Mouse (Mus musculus) stomach, embryonic 14.5 days (tissue): ENCODE data around the gene Nr1h4. TPM values are rescaled to one million over a fixed set of nuclear protein-coding genes. Genes with fewer than 3 reads are reported as not detected.

ENCODE experiments used
- ATAC-seq: fragments of 200-750 bp; cut with Nextera tagmentation; 2 replicates; pipeline ENCODE4 v1.8.0; 2017; ENCODE audit warnings: low read depth, moderate TSS enrichment; ENCODE audit not compliant: insufficient number of reproducible peaks, insufficient read depth, low FRiP score
- H3K27ac ChIP-seq: fragments of 300-500 bp; sonication (generic); 2 replicates; pipeline ENCODE4 v1.5.1; 2014; ENCODE audit warnings: mild to moderate bottlenecking, low read length, moderate library complexity, mixed read lengths
- H3K27me3 ChIP-seq: fragments of 300-500 bp; sonication (generic); 2 replicates; pipeline ENCODE4 v1.6.1; 2014; ENCODE audit warnings: low read length, control low read depth, mixed read lengths; ENCODE audit not compliant: control insufficient read depth, insufficient read depth
- H3K36me3 ChIP-seq: fragments of 300-500 bp; sonication (generic); 2 replicates; pipeline ENCODE4 v1.6.1; 2014; ENCODE audit warnings: mild to moderate bottlenecking, control low read depth, low read length, moderate library complexity, mixed read lengths; ENCODE audit not compliant: control insufficient read depth, insufficient read depth
- H3K4me1 ChIP-seq: fragments of 300-500 bp; sonication (generic); 2 replicates; pipeline ENCODE4 v1.6.1; 2014; ENCODE audit warnings: low read length, control low read depth, mixed read lengths; ENCODE audit not compliant: control insufficient read depth, insufficient read depth
- H3K4me2 ChIP-seq: fragments of 300-500 bp; sonication (generic); replicated peaks from 2 replicates; pipeline ENCODE4 v1.6.1; 2014; ENCODE audit warnings: low read depth, low read length, control low read depth
- H3K4me3 ChIP-seq: fragments of 300-500 bp; sonication (generic); 2 replicates; pipeline ENCODE4 v1.5.1; 2014; ENCODE audit warnings: low read depth, low read length, control low read depth
- H3K9ac ChIP-seq: fragments of 300-500 bp; sonication (generic); replicated peaks from 2 replicates; pipeline ENCODE4 v1.6.1; 2014; ENCODE audit warnings: low read depth, mild to moderate bottlenecking, control low read depth, low read length, moderate library complexity, mixed read lengths
- H3K9me3 ChIP-seq: fragments of 300-500 bp; sonication (generic); 2 replicates; pipeline ENCODE4 v1.6.1; 2016; ENCODE audit warnings: low read depth, low read length, control low read depth; ENCODE audit not compliant: control insufficient read depth
- WGBS: fragments of 180-500 bp; shearing (Covaris S2); extraction: QIAGEN DNeasy Blood & Tissue Kit; methylation state at CpG from one replicate; pipeline ENCODE4 v1.1.7; 2014; 5-methylcytosine and 5-hydroxymethylcytosine counted together
- polyA plus RNA-seq: library from polyadenylated mRNA; unstranded; fragments of >200 nt; fragmentation: Nextera tagmentation; extraction: Ambion mirVana; gene quantifications from 2 replicates; pipeline ENCODE4 v1.2.1, GENCODE M21; 2014

The Nr1h4 gene
- polyA plus RNA-seq, 1 experiment from 2014 or later = 1.9 TPM

DNA sequence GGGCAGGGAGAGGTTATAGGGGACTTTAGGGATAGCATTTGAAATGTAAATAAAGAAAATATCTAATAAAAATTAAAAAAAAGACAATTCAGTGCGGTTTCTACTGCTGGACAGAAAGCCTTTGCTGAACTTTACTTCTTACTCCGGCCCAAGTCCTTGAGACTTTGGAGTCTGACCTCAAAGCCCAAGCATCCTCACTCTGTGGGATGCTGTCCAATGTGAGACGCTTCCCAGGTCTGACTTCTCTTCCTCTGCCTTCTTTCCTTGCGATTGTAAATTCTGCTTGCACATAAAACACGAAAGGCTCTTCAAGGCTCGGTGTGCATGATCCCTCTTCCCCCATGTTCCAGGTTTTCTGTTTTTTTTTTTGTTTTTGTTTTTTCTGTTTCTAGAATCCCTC is 31.5 kb downstream of the Nr1h4 start:
- Histone ChIP-seq H3K9ac (no peak overlapping the region), H3K4me3 (no peak overlapping the region), H3K27ac (no peak overlapping the region), H3K27me3 (no peaks in the 10 kb centered on the region), H3K36me3 (no peaks in the 10 kb centered on the region), H3K9me3 (no peaks in the 10 kb centered on the region), H3K4me2 (no peak overlapping the region), H3K4me1 (no peaks in the 10 kb centered on the region; the same call in 1 of the 2 replicates)
- 81% methylated on average over 6 of the region's 6 CpGs for WGBS
- no peak for ATAC-seq

DNA sequence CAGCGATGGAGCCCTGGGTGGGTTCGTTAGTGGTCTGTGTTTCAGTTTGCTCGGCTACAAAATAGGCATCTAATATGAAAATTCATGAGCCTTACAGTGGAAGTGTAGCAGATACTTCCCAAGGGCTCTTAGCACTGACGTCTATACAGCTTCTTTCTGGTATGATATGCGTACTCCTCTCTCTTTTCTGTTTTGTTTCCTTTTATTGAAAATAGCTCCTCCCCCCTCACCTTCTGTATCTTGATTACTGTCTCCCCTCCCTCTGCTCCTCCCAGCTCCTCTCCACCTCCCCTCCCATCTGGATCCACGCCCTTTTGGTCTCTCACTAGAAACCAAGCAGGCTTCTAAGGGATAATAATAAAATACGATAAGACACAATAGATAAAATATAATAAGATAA is 37.8 kb downstream of the Nr1h4 start:
- no peaks in the 10 kb centered on the region for H3K36me3 ChIP-seq
- no peak overlapping the region for H3K4me3 ChIP-seq
- H3K4me2 ChIP-seq = no peak overlapping the region
- H3K27ac ChIP-seq = no peak overlapping the region
- WGBS = 78% methylated on average over 7 of the region's 7 CpGs
- no peaks in the 10 kb centered on the region for H3K9me3 ChIP-seq
- ATAC-seq = no peak
- no peaks in the 10 kb centered on the region for H3K27me3 ChIP-seq
- no peaks in the 10 kb centered on the region for H3K4me1 ChIP-seq
- no peak overlapping the region for H3K9ac ChIP-seq

DNA sequence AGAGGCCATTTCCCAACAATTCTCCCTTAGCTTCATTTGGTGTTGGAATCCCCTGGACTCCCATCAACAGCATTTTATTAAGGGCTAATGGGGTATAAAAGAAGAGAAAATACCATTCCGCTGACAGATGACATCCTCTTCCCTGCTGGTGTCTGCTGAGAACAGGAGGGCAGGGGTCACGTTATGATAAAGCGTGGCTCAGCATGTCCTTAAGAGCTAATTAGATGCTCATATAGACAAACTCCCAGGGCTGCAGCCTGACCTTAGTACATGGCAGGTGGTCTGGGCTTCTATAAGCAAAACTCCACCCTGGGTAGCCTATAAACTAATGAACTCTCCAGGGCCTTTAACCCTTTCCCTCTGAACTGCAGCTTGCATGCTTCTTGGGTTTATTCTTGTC is 42.1 kb downstream of the Nr1h4 start:
- Histone ChIP-seq H3K9me3 (no peaks in the 10 kb centered on the region), H3K27me3 (no peaks in the 10 kb centered on the region), H3K36me3 (no peaks in the 10 kb centered on the region), H3K4me3 (no peak overlapping the region), H3K27ac (no peak overlapping the region), H3K9ac (no peak overlapping the region), H3K4me1 (no peaks in the 10 kb centered on the region), H3K4me2 (no peak overlapping the region)
- no peak for ATAC-seq
- 30% methylated on average over 3 of the region's 3 CpGs for WGBS

DNA sequence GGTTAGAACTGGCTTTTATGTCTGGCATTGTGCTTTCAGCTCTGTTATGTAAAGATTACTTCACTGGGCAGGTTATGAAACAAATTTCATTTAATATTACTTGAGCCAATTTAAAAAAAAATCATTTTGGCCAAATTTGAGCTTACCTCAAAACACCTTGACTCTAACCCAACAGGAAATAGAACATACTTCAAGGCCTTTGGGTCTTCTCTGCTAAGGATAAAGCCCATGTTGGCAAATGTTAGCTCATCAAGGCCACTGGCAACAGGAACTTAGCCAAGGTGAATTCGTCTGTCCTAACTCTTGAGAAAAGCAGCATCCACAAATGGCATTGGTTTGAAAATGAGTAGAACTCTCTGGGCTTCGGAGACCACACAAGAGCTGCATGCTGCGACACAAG is 43.1 kb downstream of the Nr1h4 start:
- no peak overlapping the region for H3K4me3 ChIP-seq
- no peak for ATAC-seq
- H3K4me2 ChIP-seq = no peak overlapping the region
- H3K27ac ChIP-seq = no peak overlapping the region
- 86% methylated on average over 3 of the region's 3 CpGs for WGBS
- no peaks in the 10 kb centered on the region for H3K4me1 ChIP-seq
- no peaks in the 10 kb centered on the region for H3K27me3 ChIP-seq
- no peak overlapping the region for H3K9ac ChIP-seq
- no peaks in the 10 kb centered on the region for H3K9me3 ChIP-seq
- no peaks in the 10 kb centered on the region for H3K36me3 ChIP-seq

DNA sequence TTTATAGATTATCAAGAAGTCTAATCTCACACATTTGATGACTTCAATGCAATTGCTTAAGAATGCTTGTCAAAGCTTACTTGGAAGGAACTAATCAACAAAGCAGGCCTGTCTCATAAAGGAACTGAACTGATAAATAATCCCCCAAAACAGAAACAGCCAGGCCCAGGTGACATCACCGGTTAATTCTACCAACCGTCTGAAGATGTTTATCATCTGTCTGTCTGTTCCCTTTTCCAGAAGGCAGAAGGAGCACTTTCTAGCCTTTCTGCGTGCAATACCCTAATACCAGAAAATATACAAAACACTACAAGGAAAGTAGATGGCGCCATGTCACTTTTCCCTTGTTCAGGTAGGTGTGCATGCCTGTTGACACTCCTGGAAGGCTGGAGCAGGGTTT is 43.9 kb downstream of the Nr1h4 start:
- no peaks in the 10 kb centered on the region for H3K4me1 ChIP-seq
- WGBS = 51% methylated on average over 4 of the region's 4 CpGs
- H3K9me3 ChIP-seq = no peaks in the 10 kb centered on the region

DNA sequence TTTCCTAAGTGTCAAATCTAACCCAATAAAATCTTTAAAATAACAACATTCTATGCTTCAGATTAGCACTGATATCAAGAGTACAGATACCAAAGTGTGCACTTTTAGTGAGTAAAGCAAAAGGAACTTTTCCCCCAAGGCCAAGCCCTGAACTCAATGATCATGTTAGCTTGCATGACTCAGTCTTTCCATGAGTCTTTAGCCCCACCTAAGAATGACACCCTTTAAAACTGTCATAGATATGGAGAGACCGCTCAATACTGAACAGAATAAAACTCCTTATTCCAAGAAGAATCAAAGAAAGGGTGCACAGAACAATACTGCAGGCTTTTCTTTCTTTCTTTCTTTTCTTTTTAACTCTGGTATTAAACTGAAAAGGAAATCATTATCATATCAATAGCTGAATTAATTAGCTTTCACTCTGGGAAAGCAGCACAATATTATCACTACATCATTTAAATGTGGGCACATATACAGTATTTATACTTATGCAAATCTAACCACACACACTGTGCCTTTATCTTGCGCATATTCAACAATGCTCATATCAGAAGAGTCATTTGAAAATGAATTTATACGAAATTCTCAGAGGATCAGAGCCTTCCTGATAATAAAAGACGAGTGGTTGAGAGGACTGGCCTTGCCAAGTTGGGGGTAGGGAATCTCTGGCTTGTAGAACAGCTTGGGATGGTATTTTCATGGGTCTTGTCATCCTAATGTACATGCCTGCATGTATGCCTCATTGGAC is 46.2 kb downstream of the Nr1h4 start:
- Histone ChIP-seq H3K4me1 (no peaks in the 10 kb centered on the region), H3K27me3 (no peaks in the 10 kb centered on the region), H3K36me3 (no peaks in the 10 kb centered on the region), H3K4me3 (no peak overlapping the region), H3K9me3 (no peaks in the 10 kb centered on the region), H3K4me2 (no peak overlapping the region), H3K27ac (no peak overlapping the region), H3K9ac (no peak overlapping the region)
- ATAC-seq = no peak
- WGBS = 67% methylated on average over 4 of the region's 4 CpGs

More for the DNA sequence above, 43.9 kb downstream of the Nr1h4 start:
- Histone ChIP-seq H3K4me3 (no peak overlapping the region), H3K9ac (no peak overlapping the region), H3K27ac (no peak overlapping the region), H3K27me3 (no peaks in the 10 kb centered on the region), H3K36me3 (no peaks in the 10 kb centered on the region), H3K4me2 (no peak overlapping the region)
- ATAC-seq = no peak

DNA sequence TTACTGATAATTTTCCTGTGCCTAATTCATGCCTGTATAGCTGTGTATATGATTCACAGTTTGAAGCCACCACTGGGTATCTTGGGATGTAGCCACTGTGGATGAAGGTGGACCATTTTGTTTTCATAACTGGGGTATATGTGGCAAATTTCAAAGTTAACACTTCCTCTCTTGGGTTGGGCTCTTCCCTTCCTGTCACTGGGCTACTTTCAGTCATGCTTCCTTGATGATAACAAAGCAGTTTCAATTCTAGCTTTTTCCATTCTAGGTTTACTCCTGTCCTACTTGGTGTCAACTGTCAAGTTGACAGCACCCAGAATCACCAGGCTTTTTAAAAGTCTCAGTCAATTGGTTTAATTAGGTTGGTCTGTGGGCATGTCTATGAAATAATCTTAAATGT is 48.5 kb downstream of the Nr1h4 start:
- ATAC-seq = no peak
- Histone ChIP-seq H3K9ac (no peak overlapping the region), H3K4me2 (no peak overlapping the region), H3K36me3 (no peaks in the 10 kb centered on the region), H3K4me1 (no peaks in the 10 kb centered on the region), H3K27me3 (no peaks in the 10 kb centered on the region), H3K27ac (no peak overlapping the region), H3K9me3 (no peaks in the 10 kb centered on the region), H3K4me3 (no peak overlapping the region)

DNA sequence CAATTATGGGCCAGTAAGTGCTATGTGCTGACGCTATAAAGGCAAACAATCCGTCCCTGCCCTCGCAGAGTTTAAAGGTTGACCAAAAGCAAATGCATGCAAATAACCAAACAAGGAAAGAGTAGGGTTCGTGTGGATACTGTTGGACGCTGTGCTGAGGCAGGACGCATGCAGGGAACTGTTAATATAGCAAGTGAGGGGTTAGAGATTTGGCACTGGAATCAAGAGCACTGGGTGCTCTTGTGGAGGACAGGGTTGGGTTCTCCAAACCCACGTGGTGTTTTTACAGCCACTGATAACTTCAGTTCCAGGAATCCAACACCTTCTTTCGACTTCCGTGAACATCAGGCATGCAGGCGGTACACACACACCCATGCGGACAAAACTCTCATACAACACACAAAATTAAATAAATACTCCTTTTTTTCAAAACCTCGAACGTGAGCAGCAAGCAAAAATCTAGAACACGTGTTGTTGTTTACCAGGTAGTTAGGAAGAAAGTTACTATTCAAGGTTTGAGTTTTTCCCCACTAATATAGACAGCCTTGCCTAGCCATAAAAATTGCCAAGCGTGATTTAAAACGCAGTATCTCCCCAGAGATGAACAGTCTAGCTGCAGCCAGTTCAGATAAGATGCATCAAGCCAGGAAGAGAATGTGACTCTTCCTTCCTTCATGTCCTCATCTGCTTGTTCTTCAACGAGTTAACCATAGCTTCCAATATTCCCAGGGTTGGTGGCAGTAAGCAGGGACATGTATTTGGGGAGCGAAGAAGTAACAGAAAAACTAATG is 49.4 kb downstream of the Nr1h4 start:
- Histone ChIP-seq H3K4me2 (no peak overlapping the region), H3K36me3 (no peaks in the 10 kb centered on the region), H3K9me3 (no peaks in the 10 kb centered on the region), H3K9ac (no peak overlapping the region), H3K4me1 (no peaks in the 10 kb centered on the region), H3K27me3 (no peaks in the 10 kb centered on the region), H3K27ac (no peak overlapping the region), H3K4me3 (no peak overlapping the region)
- no peak for ATAC-seq
- 75% methylated on average over 18 of the region's 18 CpGs for WGBS
